ENCODE assay signal across 9 mouse cellular contexts in the genomic region with DNA sequence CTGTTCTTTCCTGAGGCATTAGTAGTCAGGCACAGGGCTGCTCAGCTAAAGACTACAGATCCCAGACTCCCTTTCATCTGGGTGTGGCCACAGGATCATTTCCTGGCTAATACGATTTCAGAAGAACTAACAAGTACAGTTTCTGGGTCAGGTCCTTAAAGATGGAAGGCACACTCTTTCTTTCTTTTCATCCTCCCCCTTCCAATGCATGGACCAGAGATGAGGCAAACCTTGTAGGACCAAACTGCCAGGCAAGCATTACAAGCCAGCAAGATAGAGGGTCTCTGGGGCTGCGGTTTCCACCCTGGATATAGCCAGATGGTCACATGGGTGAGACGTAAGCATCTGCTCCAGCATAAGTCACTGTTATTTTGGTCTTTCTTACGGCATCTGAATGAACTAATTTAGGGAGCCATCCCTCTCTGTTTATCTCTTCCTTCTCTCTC. TPM values are rescaled to one million over a fixed set of nuclear protein-coding genes. Genes with fewer than 3 reads are reported as not detected.
A peak's percentile ranks its signal among the peaks of the same experiment; 100 is the strongest.
DNase-seq lines count a peak whose midpoint lies in the region; ATAC-seq and TF ChIP-seq lines count a peak whose summit lies in the region.
"Had no signal": no experiment of that assay in that cellular context is flagged by ENCODE, and none has a peak within 500 bp of the region (broad histone marks: within the 10 kb centered on the region; RNA-seq: fewer than 3 reads in every experiment).

No protein-coding gene starts in this region.

- intact Hi-C loops in left cerebral cortex, postnatal 14 days (cut with DNase I), result loop anchor here (10.0 kb wide), 1 partner anchor 330 kb away; no protein-coding TSS in a partner anchor

- TF ChIP-seq CTCF in cortical plate, adult 2 months (IDR thresholded peaks at IDR 0.05; ENCODE audit: extremely low read depth, insufficient read depth, low read length), result no peak
- TF ChIP-seq CTCF in heart, postnatal 0 days (IDR thresholded peaks at IDR 0.05; ENCODE audit: low read depth), result no peak

- H3K4me3 ChIP-seq in cortical plate, adult 2 months (ENCODE audit: insufficient read depth, low read length), result peak overlapping the region; percentile 2; the same call in 1 of the 2 replicates
- H3K4me3 ChIP-seq in heart, postnatal 0 days (ENCODE audit: low read depth, low read length), result peak overlapping the region; percentile 18
- peak overlapping the region; percentile 9; the same call in 1 of the 2 replicates for H3K4me3 ChIP-seq in neural tube, embryonic 15.5 days (replicated peaks)
- H3K4me3 ChIP-seq: midbrain, embryonic 12.5 days had no signal

- H3K4me2 ChIP-seq in heart, postnatal 0 days (ENCODE audit: low read depth, low read length), result peak overlapping the region; percentile 27
- H3K4me2 ChIP-seq in neural tube, embryonic 15.5 days, result peak overlapping the region; percentile 45
- H3K4me2 ChIP-seq: midbrain, embryonic 12.5 days had no signal

- peak; percentile 24; the same call in 1 of the 2 replicates for TF ChIP-seq POLR2A in cortical plate, adult 2 months (IDR thresholded peaks at IDR 0.05; ENCODE audit: extremely low read depth, insufficient read depth, low read length)

- DNase-seq in left cerebral cortex, postnatal 14 days (ENCODE audit: low spot score in 2 of 2), result peak; percentile 50 to 70
- no peak for DNase-seq in left cerebral cortex, adult 11 months (ENCODE audit: low spot score)
- peak; percentile 51 for DNase-seq in heart, postnatal 0 days (ENCODE audit: low spot score)
- DNase-seq in yolk sac, embryonic 10.5 days (ENCODE audit: low spot score), result no peak
- DNase-seq in spleen, adult 12 weeks (ENCODE audit: low spot score), result no peak
- DNase-seq: kidney, postnatal 36 days had no signal

- peaks cover 7% of the 10 kb centered on the region; the same call in 1 of the 2 replicates for H3K4me1 ChIP-seq in cortical plate, adult 2 months (ENCODE audit: control insufficient read depth, insufficient read depth, low read length)
- H3K4me1 ChIP-seq in heart, postnatal 0 days (ENCODE audit: control insufficient read depth, insufficient read depth), result peaks cover 10% of the 10 kb centered on the region; the same call in 1 of the 2 replicates
- peaks cover 46% of the 10 kb centered on the region for H3K4me1 ChIP-seq in neural tube, embryonic 15.5 days

- no peak overlapping the region for H3K9ac ChIP-seq in heart, postnatal 0 days (replicated peaks; ENCODE audit: low read depth, low read length)
- no peak overlapping the region for H3K9ac ChIP-seq in neural tube, embryonic 15.5 days (replicated peaks)
- H3K9ac ChIP-seq: midbrain, embryonic 12.5 days had no signal

- H3K27ac ChIP-seq in cortical plate, adult 2 months (ENCODE audit: insufficient read depth, low read length), result peak overlapping the region; percentile 3; the same call in 1 of the 2 replicates
- peak overlapping the region; percentile 11; the same call in 1 of the 2 replicates for H3K27ac ChIP-seq in heart, postnatal 0 days (ENCODE audit: low read depth)
- peak overlapping the region; percentile 38; the same call in 1 of the 2 replicates for H3K27ac ChIP-seq in neural tube, embryonic 15.5 days (replicated peaks)
- H3K27ac ChIP-seq: midbrain, embryonic 12.5 days had no signal

- H3K27me3 ChIP-seq in heart, postnatal 0 days (ENCODE audit: control insufficient read depth, insufficient read depth, low read length), result no peaks in the 10 kb centered on the region
- H3K27me3 ChIP-seq in neural tube, embryonic 15.5 days (replicated peaks), result no peaks in the 10 kb centered on the region
- H3K27me3 ChIP-seq: midbrain, embryonic 12.5 days had no signal

- 26% methylated on average over 4 of the region's 4 CpGs for WGBS in heart, postnatal 0 days
- 57% methylated on average over 4 of the region's 4 CpGs for WGBS in neural tube, embryonic 15.5 days

- no peaks in the 10 kb centered on the region for H3K9me3 ChIP-seq in heart, postnatal 0 days (replicated peaks; ENCODE audit: control insufficient read depth, low read length)
- H3K9me3 ChIP-seq in neural tube, embryonic 15.5 days (replicated peaks), result no peaks in the 10 kb centered on the region
- H3K9me3 ChIP-seq: midbrain, embryonic 12.5 days had no signal

- no peak for TF ChIP-seq EP300 in heart, postnatal 0 days (IDR thresholded peaks at IDR 0.05; ENCODE audit: low read depth)

- H3K36me3 ChIP-seq in heart, postnatal 0 days (replicated peaks; ENCODE audit: control insufficient read depth, insufficient read depth, low read length), result no peaks in the 10 kb centered on the region
- no peaks in the 10 kb centered on the region for H3K36me3 ChIP-seq in neural tube, embryonic 15.5 days

- peak; percentile 58 for ATAC-seq in heart, postnatal 0 days (ENCODE audit: insufficient read depth, low read depth)
- no peak for ATAC-seq in neural tube, embryonic 15.5 days (ENCODE audit: low FRiP score)

RNA-seq across cellular contexts. Expression of a gene that starts 10.3 kb away (rescaled TPM):
- total RNA-seq in left cerebral cortex, postnatal 14 days (2021), result 10 to 100 TPM; 13.2 to 14.6 TPM
- 9.0 and 9.2 TPM in 2 replicates for polyA plus RNA-seq in cortical plate, adult 2 months (2012; rRNA removed)
- total RNA-seq in heart, postnatal 0 days (2014; rRNA removed; ENCODE audit: low replicate concordance), result 14.2 and 27.6 TPM in 2 replicates
- 13.1 and 14.5 TPM in 2 replicates for polyA plus RNA-seq in heart, postnatal 0 days (2015; fragmentation: Nextera tagmentation; extraction: Ambion mirVana)
- 30.3 and 33.6 TPM in 2 replicates for polyA plus RNA-seq in neural tube, embryonic 15.5 days (2015; fragmentation: Nextera tagmentation; extraction: Ambion mirVana)

RNA-seq across cellular contexts. Expression of a gene that starts 37.1 kb away (rescaled TPM):
- 1,000 to 10,000 TPM in 1 of 2 experiments, 100 to 1,000 TPM in 1; 987 to 1,013 TPM for total RNA-seq in left cerebral cortex, postnatal 14 days (2021)
- polyA plus RNA-seq in cortical plate, adult 2 months (2012; rRNA removed), result 1,071 and 1,109 TPM in 2 replicates
- 234 and 402 TPM in 2 replicates for total RNA-seq in heart, postnatal 0 days (2014; rRNA removed; ENCODE audit: low replicate concordance)
- polyA plus RNA-seq in heart, postnatal 0 days (2015; fragmentation: Nextera tagmentation; extraction: Ambion mirVana), result 96.5 and 101 TPM in 2 replicates
- polyA plus RNA-seq in neural tube, embryonic 15.5 days (2015; fragmentation: Nextera tagmentation; extraction: Ambion mirVana), result 214 and 219 TPM in 2 replicates

RNA-seq across cellular contexts. Expression of a gene that starts 56.5 kb away (rescaled TPM):
- 100 to 1,000 TPM; 155 to 173 TPM for total RNA-seq in left cerebral cortex, postnatal 14 days (2021)
- 130 and 143 TPM in 2 replicates for polyA plus RNA-seq in cortical plate, adult 2 months (2012; rRNA removed)
- total RNA-seq in heart, postnatal 0 days (2014; rRNA removed; ENCODE audit: low replicate concordance), result 9.6 and 13.6 TPM in 2 replicates
- 0.77 and 0.80 TPM in 2 replicates for polyA plus RNA-seq in heart, postnatal 0 days (2015; fragmentation: Nextera tagmentation; extraction: Ambion mirVana)
- 9.5 and 14.9 TPM in 2 replicates for polyA plus RNA-seq in neural tube, embryonic 15.5 days (2015; fragmentation: Nextera tagmentation; extraction: Ambion mirVana)

Comparison
In these comparisons a context has a peak if more than half of its experiments do, and no peak if none do; other contexts are left out.
1. DNase-seq: peak in left cerebral cortex, postnatal 14 days (2 of 2) and heart, postnatal 0 days (single experiment); none in left cerebral cortex, adult 11 months (single experiment), yolk sac, embryonic 10.5 days (single experiment) and spleen, adult 12 weeks (single experiment).
2. Peak in every context shown above with its lines, with median percentiles within 50 percentile points of each other: H3K27ac ChIP-seq and H3K4me3 ChIP-seq.